Mouse (Mus musculus) ES-E14 (cell line): ENCODE data around the gene Ywhab.

Experiments
- CHD2 ChIP-seq: IDR thresholded peaks from 2 replicates; pipeline ENCODE4 v1.6.1; 2014; ENCODE audit warnings: mild to moderate bottlenecking, low read depth, low read length, inconsistent platforms
- HCFC1 ChIP-seq: IDR thresholded peaks from 2 replicates; pipeline ENCODE4 v1.6.1; 2012; ENCODE audit warnings: low read length, inconsistent platforms, borderline replicate concordance; ENCODE audit not compliant: insufficient read depth
- MAFK ChIP-seq: IDR thresholded peaks from 2 replicates; pipeline ENCODE4 v1.6.1; 2014; ENCODE audit warnings: mild to moderate bottlenecking, low read depth, low read length, inconsistent platforms; ENCODE audit not compliant: insufficient read depth

- TF ChIP-seq MAFK: no peak
- no peak for TF ChIP-seq CHD2
- 0 out of 2 replicates have a peak, but pooled peaks have one; percentile 18 for TF ChIP-seq HCFC1
These were observed 460 bp downstream of the Ywhab start for GRCm38 (mm10) chr2:163994977-163995862.
